Mouse (Mus musculus) cortical plate, adult 2 months (tissue): ENCODE measurements around the gene Atoh8. TPM values are rescaled to one million over a fixed set of nuclear protein-coding genes. Genes with fewer than 3 reads are reported as not detected.

Experiments
- H3K27ac ChIP-seq: fragments of 200-500 bp; 2 replicates; pipeline ENCODE4 v1.5.1; 2012; ENCODE audit warnings: low read length, control low read depth, inconsistent platforms; ENCODE audit not compliant: insufficient read depth
- H3K4me1 ChIP-seq: fragments of 200-500 bp; 2 replicates; pipeline ENCODE4 v1.6.1; 2011; ENCODE audit warnings: low read length; ENCODE audit not compliant: control insufficient read depth, insufficient read depth
- H3K4me3 ChIP-seq: fragments of 200-500 bp; 2 replicates; pipeline ENCODE4 v1.5.1; 2011; ENCODE audit warnings: mild to moderate bottlenecking, low read length, control low read depth; ENCODE audit not compliant: insufficient read depth
- CTCF ChIP-seq: fragments of 200-500 bp; IDR thresholded peaks from 2 replicates; pipeline ENCODE4 v1.5.1; 2011; ENCODE audit warnings: mild to moderate bottlenecking, control low read depth, low read length; ENCODE audit not compliant: insufficient read depth; ENCODE audit errors: extremely low read depth
- POLR2A ChIP-seq: fragments of 200-500 bp; IDR thresholded peaks from 2 replicates; pipeline ENCODE4 v1.6.1; 2011; ENCODE audit warnings: mild to moderate bottlenecking, low read length, control low read depth; ENCODE audit not compliant: insufficient read depth; ENCODE audit errors: extremely low read depth
- polyA plus RNA-seq: library from polyadenylated mRNA; depleted of rRNA; stranded (reverse); fragments of >200 nt; gene quantifications from 2 replicates; pipeline ENCODE4 v1.2.3, GENCODE M21; 2012

Atoh8 gene
- polyA plus RNA-seq, 1 experiment: 2.5 TPM

DNA sequence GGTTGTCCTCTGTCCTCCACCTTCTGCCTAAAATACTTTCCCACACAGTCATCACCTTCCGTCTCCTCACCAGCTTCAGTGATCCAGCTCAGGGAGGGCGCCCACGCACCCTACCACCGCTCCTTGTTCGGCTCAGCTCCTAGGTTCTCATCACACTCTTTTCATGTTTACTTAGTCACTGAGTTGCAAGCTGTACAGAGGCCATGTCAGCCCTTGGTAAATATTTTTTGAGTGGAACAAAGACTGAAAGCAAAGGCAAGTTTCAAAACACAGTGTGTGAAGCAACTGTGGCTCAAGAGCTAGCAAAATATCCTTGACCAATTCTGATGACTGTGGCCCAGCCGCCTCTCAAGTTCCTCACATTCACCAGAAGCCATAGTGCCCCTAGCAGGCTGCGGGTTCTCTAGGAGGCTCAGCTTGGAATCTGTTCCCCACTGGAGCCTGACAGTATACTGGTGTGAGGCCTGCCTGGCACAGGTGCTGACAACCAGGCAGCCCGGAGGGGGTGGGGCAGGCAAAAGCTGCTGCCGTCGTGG is 36.9 kb upstream of the Atoh8 start:
- Histone ChIP-seq H3K27ac (no peak overlapping the region), H3K4me1 (no peaks in the 10 kb centered on the region), H3K4me3 (no peak overlapping the region)
- TF ChIP-seq POLR2A (no peak), CTCF (no peak)

DNA sequence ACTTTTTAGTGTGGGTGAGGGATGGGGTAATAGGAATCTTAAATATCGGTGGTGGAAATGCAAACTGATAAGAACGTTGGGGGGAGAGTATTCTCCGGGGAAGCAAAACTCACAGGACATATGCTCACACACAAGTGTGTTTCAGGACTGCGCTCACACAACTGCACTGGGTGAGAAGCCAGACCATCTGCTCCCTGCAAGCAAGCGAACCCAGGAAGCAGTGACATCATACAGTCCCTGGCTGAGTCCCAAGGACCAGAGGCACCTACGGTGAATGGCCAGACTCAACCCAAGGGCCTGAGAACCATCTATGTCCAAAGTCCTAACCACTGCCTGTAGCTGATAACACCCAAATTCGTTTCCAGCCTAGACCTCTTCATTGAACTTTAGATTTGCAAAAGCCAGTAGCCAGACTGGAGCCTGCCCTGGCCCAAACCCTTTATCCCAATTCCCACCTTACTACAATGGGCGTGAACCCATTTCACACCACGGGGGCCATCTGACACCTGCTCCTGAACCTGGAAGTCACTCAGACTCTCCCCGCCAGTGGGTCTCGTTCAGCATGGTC is 35.7 kb upstream of the Atoh8 start:
- TF ChIP-seq CTCF: no peak
- TF ChIP-seq POLR2A: no peak
- Histone ChIP-seq H3K4me1 (no peaks in the 10 kb centered on the region), H3K4me3 (no peak overlapping the region), H3K27ac (no peak overlapping the region)

DNA sequence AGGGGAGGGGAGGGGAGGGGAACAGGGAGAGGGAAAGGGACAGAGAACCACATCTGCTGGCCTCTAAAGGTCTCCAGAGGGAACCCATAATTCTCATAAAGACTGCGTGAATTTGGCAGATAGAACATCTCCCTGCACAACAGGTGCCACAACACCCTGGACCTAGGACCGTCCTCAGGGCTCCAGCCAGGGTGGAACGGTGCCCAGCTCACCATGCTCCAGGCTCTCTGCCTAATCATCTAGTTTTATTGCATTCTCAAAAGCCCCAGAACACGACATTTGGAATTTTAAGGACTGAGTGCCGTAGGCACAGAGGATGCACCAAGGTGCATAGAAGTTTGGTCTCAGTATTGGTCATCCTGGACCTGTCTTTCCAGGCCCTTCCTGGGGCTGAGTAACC is 34.9 kb upstream of the Atoh8 start:
- no peak for TF ChIP-seq POLR2A
- no peak for TF ChIP-seq CTCF
- no peak overlapping the region for H3K4me3 ChIP-seq
- no peaks in the 10 kb centered on the region for H3K4me1 ChIP-seq
- H3K27ac ChIP-seq: no peak overlapping the region

DNA sequence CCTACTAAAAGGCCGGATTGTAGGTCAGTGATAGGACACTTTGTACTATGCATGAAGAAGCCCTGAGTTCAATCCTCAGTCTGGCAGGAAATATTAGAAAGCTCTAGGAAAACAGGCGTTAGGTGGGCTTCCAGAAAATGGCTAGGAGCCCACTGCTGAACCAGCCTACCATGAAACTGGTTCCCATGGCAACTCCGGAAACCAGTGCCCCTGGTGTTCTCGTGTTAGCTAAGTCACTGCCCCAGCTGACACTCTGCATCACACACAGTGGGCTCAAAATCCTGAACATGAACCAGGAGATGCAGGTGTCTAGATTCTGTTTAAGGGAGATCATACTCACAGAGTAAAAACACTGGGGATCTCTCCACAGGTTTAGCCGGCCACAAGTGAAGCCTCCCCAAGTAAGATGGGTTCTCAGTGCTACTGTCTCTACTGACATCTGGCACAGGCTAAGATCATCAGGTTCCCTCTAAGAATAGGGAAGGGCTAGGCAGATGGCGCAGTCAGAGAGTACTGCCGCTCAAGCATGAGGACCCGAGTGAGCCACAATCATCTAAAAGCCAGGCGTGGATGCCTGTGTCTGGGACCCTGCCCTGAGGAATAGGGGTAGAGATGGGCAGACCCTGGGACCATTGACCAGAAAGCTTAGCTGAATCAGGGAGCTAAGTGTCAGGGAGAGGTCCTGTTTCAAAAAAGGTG is 32.9 kb upstream of the Atoh8 start:
- Histone ChIP-seq H3K4me1 (no peaks in the 10 kb centered on the region), H3K4me3 (no peak overlapping the region), H3K27ac (no peak overlapping the region)
- no peak for TF ChIP-seq CTCF
- TF ChIP-seq POLR2A: no peak

DNA sequence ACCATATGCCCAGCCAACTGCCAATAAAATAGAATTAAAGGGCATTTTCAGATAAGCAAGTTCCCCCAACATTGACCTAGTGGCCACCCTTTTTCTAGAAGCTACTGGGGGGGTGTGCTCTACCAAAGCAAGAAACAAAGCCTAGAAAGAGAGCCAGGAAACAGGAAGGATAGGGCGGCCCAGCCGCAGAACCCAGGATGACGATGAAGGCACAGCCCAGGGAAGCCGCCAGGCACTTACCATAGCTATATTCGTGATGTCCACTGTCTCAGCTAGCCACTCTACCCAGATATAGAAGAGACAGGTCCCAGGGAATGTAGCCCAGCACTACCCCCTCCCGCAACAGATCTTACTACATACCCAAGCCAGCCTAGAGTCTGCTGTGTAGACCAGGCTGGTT is 30.3 kb upstream of the Atoh8 start:
- no peak overlapping the region for H3K4me3 ChIP-seq
- no peak overlapping the region for H3K27ac ChIP-seq
- no peaks in the 10 kb centered on the region for H3K4me1 ChIP-seq
- TF ChIP-seq POLR2A (no peak), CTCF (no peak)

DNA sequence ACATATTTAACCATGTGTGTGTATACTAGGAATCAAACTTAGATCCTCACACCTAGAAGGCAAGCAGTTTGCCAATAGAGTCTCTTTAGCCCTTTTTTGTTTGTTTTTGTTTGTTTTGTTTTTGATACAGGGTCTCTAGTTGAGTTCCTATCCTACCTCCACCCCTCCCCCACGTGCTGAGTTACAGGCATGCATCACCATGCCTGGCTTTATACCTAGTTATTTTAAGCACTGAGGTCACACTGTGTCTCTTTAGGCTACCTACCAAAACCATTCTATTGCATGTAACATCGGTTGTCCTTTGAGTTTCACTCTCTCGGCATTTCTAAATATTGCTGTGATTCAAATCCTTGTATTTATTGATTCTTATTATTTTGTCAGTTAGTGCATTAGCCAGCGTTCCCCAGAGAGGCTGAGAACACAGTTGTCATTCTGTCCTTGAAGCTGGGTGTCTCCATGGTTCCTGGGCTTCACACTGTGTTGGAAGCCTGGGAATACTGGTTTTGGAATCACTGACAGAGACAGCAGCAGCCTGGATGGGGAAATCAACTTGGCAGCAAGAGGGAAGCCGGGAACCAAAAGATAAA is 28.4 kb upstream of the Atoh8 start:
- Histone ChIP-seq H3K4me3 (no peak overlapping the region), H3K4me1 (no peaks in the 10 kb centered on the region), H3K27ac (no peak overlapping the region)
- no peak for TF ChIP-seq POLR2A
- TF ChIP-seq CTCF: no peak

DNA sequence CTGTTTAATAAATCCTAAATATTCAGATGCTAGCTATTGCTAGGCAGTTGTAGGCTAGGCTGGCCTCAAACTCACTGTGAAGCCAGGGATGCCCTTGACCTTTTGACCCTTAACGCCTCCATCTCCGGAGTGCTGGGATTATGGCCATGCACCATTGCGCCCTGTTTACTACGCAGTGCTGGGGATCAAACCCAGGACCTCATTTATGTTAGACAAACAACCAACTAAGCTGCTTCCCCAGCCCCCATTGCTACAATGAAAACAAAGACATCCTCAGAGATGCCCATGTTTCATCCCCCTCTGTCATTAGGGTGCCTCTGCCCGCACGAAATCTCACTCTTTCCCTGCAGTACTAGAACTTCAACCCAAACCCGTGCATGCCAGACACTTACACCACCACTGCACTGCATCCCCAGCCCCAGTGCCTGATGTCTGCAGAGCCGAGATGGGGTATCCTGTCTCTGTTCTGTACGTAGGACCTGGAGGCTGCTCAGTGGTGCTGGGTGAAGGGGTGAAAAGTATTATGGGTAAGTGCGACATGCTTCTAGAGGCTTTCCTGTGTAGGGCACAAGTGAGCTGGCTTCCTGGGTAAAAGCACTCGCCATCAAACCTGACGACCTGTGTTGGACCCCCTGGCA is 26.4 kb upstream of the Atoh8 start:
- H3K27ac ChIP-seq: no peak overlapping the region
- TF ChIP-seq CTCF (no peak), POLR2A (no peak)
- H3K4me1 ChIP-seq: no peaks in the 10 kb centered on the region
- H3K4me3 ChIP-seq: no peak overlapping the region

DNA sequence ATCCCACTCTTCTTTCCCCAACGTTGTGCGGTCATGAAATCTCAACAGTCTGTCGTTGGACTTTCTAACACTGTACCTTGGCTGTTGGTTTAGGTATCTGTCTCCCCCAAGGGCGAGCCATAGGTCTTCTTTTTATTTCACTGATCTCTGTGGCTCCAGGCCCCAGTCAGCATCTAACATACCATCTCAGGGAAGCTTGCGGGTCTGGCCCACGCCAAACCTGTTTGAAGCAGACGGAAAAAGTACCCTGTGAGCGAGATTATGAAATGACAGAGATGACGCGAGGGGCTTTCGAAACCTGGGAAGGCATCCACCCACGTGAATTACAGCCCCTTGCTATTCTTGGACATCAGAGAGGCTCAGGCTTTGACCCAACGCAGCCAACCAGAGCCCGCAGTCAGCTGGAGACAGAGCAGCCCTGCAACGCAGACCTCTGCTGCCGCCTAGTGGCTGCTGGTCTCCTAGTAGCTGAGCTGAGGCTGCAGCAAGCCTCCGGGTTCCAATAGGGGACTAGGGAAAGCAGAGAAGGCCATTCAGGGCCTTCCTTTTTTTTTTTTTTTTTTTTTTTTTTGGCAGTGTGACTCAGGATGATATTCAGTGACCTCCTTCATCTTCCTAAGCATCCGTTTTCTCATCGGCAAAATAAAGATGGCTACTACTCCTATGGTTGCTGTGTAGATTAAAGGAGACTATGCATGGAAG is 25.8 kb upstream of the Atoh8 start:
- no peak overlapping the region for H3K27ac ChIP-seq
- H3K4me3 ChIP-seq: no peak overlapping the region
- TF ChIP-seq CTCF: peak; percentile 98
- no peak for TF ChIP-seq POLR2A
- no peaks in the 10 kb centered on the region for H3K4me1 ChIP-seq

DNA sequence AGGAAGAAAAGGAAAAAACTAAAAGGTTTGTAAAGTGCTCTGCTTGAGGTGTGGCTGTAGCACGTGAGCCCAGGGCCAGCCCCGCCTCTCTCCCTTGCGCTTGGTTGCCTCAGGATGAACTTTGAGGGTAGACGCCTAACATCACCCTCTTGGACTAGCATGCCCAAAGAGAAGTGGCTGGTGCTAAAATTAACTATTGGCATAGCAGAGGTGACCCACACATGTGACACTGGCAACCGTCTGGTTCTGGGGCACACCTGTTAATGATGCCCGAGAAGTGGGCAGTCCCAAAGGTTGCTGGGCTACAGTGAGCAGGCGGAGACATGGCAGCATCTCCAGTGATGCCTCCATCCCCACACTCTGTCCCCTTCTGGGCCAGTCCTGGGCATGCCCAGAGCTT is 24.1 kb upstream of the Atoh8 start:
- Histone ChIP-seq H3K4me3 (no peak overlapping the region), H3K27ac (no peak overlapping the region), H3K4me1 (no peaks in the 10 kb centered on the region)
- TF ChIP-seq CTCF (no peak), POLR2A (no peak)
